Mouse (Mus musculus) ovary, postnatal 10 days (tissue): ENCODE measurements around the gene Rps15a.

ENCODE experiments used
- DNase-seq: peaks from one replicate; pipeline ENCODE4 v3.0.0; 2022; ENCODE audit warnings: low spot score

Gene Rps15a

GRCm38 (mm10) chr7:118115877-118116568 is at the start of gene Rps15a:
Gene Rps15a (minus strand): TSS chr7:118116188.
- peak; percentile 87 for DNase-seq

- DNase-seq: no peak
These were observed 47.0 kb upstream of the Rps15a start for GRCm38 (mm10) chr7:118163006-118163405.

GRCm38 (mm10) chr7:118160121-118160520 is 44.1 kb upstream of the Rps15a start:
- no peak for DNase-seq

- DNase-seq: no peak
These were observed 40.5 kb upstream of the Rps15a start for GRCm38 (mm10) chr7:118156461-118156860.

GRCm38 (mm10) chr7:118154150-118154549 is 38.2 kb upstream of the Rps15a start:
- DNase-seq: no peak

- no peak for DNase-seq
These were observed 27.6 kb upstream of the Rps15a start for GRCm38 (mm10) chr7:118143602-118144001.

- no peak for DNase-seq
These were observed 27.1 kb upstream of the Rps15a start for GRCm38 (mm10) chr7:118143123-118143522.

- no peak for DNase-seq
These were observed 25.3 kb upstream of the Rps15a start for GRCm38 (mm10) chr7:118141271-118141670.

GRCm38 (mm10) chr7:118135128-118135527 is 19.1 kb upstream of the Rps15a start:
- no peak for DNase-seq

GRCm38 (mm10) chr7:118129430-118130041 is 13.5 kb upstream of the Rps15a start, which contains the start of gene Arl6ip1:
Gene Arl6ip1 (minus strand): TSS chr7:118129662.
- peak; percentile 93 for DNase-seq

- peak; percentile 11 for DNase-seq
These were observed 13.0 kb upstream of the Rps15a start for GRCm38 (mm10) chr7:118128925-118129429.

- DNase-seq: no peak
These were observed 10.4 kb upstream of the Rps15a start for GRCm38 (mm10) chr7:118126219-118126875.

GRCm38 (mm10) chr7:118125736-118126135 is 9.7 kb upstream of the Rps15a start:
- no peak for DNase-seq

- DNase-seq: no peak
These were observed 7.8 kb upstream of the Rps15a start for GRCm38 (mm10) chr7:118123512-118124411.

- no peak for DNase-seq
These were observed 6.2 kb upstream of the Rps15a start for GRCm38 (mm10) chr7:118122235-118122634.

- DNase-seq: no peak
These were observed 4.7 kb upstream of the Rps15a start for GRCm38 (mm10) chr7:118120654-118121053.

GRCm38 (mm10) chr7:118119946-118120345 is 4.0 kb upstream of the Rps15a start:
- no peak for DNase-seq

GRCm38 (mm10) chr7:118119142-118119541 is 3.2 kb upstream of the Rps15a start:
- DNase-seq: no peak

GRCm38 (mm10) chr7:118118426-118118825 is 2.4 kb upstream of the Rps15a start:
- DNase-seq: no peak

- no peak for DNase-seq
These were observed 1.7 kb upstream of the Rps15a start for GRCm38 (mm10) chr7:118117539-118118210.
